Mouse (Mus musculus) cerebellum, adult 11-12 months (tissue): Measurements from ENCODE around the gene Zdhhc1.

Experiments
- DNase-seq: peaks from one replicate; pipeline ENCODE4 v3.0.0; 2022

The Zdhhc1 gene

DNA sequence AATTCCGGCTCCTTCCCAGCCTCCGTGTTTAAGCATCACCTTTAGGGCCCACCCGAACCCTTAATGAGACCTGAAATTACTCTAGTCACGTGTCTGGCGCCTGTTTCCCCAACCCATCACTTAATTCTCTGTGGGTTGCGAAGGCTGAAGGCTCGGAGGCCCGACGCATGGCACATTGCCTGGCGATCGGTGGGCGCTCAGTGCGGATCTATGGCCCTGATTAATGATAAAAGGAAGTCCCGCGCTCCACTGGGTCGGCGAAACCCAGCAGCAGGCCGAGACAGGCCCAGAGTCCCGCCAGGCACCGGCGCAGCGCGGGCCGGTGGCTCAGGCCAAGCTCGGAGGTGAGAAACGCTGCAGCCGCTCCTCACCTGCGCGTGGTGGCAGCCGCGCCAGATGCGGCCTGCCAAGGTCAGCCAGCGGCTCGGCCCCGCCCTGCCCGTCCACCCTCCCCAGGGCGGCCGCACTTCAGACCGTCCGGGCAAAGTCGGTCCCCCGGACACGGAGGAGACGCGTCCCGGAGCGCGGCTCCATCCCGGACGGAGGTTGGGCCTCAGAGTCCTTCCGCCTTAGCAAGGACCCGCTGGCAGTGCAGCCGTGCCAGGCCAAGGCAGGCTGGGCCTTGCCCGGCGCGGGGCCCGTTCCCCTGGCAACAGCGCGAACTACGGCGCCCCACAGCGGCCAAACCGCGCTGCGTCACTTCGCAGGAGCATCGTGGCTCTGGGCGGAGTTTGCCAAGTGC lies at the start of gene Zdhhc1:
Gene Zdhhc1 (minus strand): TSS at position 464 of the 742 bp plus-strand sequence.
- DNase-seq, result peak; percentile 88

DNA sequence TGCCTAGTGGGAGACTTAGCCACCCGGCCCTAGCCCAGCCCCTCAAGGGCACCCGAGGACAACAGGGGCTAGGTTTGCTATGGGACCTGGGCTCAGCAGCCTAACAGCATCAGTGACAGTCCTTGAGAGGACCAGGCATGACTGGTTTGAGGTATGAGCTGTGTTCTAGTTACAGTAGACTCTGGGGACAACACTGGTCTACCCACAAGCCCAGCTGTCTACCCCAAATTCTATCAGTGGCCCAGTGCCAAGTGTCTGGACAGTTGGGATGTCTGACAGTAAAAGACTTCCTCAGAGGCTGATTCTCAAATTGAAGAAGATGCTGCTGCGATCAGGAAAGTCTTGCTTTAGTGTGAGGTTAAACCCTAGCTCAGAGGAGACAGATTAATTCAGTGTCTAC lies 48.5 kb upstream of the Zdhhc1 start:
- no peak for DNase-seq

DNA sequence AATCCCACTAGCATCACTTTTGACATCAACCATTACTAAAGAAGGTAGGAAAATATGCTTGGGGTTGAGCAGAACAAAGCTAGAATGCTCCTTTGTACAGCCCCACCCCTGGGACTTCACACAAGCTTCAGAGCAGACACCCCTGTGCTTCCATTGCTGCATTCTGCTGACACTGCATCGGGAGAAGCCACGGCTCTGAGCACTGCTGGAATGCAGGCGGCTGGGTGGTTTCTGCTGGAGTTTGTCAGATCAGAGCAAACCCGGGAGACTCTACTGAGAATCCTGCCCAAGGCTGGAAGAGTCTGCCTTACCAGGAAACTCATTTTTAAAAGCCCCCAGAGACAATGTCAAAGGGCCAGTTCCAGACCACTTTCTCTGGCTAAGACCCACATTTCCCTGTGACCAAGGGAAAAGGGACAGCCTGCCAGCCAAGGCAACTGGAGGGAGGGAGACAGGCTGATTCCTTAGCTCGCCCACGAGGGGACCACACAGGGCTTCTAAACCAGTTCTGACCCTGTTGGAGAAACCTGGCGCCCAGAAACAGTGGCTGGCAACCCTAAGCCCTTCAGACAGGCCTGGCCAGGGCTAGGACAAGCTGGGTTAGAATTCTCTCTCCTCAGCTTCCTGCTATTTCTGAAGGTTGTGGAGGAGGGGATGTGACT lies 48.0 kb upstream of the Zdhhc1 start:
- DNase-seq, result no peak

DNA sequence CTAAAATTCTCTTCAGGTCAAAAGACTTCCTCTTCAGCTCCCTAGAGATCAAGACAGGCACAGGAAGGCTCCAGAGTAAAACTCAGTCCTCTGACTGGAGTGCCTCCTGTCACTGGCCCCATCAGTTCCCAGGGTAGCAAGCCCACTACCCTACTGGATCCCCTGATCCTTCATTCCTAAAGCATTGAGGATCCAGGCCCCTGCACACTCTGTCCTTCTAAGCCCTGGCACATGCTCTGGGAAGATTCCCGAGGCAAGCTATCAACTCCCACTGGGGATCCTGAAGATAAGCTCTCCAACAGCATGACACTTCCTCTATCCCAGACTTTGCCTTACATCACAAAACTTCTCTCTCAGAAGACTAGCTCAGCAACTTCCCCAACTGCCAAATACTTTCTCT lies 47.0 kb upstream of the Zdhhc1 start:
- DNase-seq, result no peak

DNA sequence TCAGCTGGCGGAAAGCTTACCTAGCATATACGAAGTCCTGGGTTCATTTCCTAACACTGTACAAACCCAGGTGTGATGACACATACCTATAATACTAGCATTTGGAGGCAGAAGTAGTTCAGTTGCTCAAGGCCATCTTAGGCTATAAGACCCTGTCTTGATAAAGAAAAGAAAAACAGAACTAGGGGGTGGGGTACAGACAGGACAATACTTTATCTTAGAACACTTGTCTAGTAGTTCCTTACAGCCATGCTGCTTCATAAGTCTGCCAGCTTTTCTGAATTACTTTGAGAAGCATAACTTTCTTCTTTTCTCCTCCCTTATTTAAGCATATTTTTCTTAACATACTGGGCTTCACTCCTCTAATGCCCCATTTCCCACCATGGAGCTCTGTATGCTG lies 46.1 kb upstream of the Zdhhc1 start:
- no peak for DNase-seq

DNA sequence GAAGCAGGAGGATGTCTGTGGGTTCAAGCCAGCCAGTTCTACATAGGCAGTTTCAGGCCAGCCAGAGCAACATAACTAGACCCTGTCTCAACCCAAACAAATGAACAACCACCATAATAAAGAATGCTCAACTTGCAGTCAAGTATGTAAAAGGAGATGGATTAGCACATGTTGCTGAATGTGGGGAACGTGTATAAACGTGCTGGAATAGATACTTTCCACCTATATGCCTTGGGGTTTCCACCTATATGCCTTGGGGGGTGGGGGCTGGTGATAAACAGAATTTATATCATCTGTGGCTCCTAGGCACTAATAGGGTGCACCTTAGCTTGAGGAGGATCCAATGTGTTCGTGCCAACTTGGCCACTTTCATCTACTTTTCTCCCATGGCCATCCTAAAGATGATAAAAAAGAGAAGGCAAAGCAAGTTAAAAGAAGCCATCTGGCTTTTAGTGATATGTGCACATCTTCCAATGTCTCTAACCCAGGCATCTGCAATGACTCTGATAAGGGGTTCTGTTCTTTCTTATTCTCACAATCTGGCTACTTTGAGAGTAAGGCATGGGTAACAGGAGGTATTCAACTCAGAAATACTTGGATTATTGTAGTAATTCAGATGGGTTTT lies 45.4 kb upstream of the Zdhhc1 start:
- DNase-seq, result no peak

DNA sequence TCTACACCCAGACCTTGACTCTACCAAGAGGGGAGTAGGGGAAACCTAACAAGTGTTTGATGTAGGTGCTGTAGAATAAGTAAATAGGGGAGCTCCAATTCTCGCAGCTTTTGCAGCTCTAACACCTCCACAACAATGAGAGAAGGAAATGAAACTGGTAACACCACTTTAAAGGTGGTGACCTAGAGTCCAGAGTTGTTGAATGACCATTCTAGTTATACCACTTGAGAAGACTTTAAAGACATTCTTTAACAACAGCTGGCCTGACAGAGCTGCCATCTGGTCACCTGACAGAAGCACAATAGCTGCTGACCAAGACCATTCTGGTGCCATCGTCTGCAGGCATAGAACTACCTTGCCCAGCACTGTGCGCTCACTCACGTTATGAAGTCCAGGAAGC lies 42.2 kb upstream of the Zdhhc1 start:
- no peak for DNase-seq

DNA sequence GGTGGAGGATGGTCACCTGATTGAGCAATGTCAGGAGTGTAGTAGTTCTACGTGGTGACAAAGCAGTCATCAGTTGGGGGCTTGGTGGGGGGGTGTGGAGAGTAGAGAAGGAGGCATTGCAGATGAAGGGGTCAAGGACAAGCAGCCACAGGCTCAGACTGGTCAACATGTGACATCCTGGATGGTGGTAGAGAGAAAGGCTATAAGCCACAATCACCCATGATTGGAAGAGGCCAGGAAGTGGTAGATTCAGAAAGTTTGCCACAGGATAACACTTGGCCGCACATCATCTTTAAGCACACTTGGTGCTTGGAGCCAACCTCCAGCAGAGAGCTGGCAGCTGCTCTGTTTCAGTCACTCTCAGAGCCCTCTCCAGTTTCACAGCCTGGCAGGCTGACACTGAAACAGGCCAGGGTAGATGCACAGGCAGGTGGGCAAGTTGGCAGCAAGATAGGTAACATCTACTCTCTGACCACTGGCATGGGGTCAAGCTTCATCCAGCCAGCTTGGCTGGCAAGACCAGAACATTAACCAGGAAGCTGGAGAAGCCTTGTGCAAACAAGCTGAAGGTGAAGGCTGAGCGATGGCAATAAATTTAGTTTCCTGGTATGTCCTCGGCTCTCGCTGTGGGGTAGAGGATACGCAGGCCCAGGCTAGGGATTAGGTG lies 40.4 kb upstream of the Zdhhc1 start:
- DNase-seq, result peak; percentile 86

DNA sequence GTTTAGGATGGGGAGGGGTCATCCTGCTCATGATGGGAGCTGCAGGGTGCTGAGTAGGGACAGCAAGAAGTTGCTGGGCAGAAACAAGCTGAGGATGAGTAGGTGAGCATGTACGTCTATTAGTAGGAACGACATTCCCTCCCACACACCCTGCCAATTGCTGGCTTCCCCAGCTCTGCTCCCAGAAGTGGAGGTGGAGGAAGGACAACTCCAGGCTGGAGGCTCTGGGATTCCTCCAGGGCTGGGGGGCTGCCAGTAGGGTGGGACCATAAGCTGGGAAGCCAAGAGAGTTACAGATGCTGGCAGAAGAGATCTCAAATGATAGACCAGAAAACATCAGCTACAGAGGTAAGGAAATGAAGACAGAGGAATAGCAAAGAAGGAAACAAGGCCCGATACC lies 39.8 kb upstream of the Zdhhc1 start:
- DNase-seq, result no peak

DNA sequence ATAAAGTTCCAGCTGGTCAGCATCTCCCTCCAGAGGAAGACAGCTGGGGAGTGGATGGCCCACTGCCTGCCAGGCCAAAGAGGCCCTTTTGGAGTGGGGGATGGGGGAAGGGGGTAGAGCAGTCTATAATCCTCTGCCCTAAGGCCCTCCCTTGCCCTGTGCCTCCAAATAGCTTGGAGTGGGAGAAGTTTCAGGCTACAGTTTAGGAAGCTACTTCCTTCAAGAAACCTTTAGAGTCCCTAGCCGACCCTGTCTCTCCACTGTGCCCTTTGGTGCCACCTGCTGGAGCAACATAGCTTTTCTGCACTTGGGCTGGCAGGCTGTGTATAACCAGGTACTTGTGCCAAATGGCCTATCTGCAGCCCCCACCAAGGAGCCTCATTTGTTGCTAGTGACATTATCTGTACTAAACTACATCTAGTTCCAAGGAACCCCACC lies 37.2 kb upstream of the Zdhhc1 start:
- DNase-seq, result peak; percentile 60

DNA sequence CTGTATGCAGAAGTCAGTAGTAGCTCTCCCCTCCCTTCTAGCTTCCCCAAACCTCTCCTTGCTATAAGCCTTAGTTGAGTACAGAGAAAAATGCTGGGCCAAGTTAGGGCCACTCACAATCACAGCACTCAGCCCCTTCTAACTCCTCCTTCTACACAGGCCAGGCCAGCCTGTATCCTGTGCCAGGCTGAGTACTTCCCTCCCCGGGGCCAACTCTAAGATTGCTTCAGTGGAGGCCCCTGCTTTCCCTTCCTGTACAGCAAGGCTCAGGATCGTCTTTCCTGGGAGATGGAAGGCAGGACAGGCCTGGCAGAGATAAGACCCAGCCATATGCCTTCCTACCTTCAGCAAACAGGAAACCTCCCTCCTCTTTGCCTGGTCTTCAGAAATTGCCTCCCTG lies 36.7 kb upstream of the Zdhhc1 start:
- no peak for DNase-seq

DNA sequence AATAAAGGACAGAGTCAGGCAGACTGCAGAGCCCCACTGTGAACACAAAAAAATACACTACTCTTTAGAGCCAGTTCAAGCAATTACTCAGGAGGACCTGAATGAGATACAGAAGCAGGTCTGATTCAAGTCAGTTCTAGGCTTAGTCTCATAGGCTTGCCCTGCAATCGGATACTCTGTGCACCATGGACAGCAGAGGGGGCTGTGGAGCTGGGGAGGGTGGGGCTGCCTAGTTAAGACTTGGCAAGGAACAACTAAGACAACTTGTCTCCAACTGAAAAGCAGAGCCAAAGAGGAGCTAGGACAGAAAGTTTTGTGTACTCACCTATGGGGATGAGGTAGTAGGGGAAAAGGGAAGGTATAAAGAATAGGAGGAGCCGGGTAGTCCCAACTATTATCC lies 35.1 kb upstream of the Zdhhc1 start:
- no peak for DNase-seq

DNA sequence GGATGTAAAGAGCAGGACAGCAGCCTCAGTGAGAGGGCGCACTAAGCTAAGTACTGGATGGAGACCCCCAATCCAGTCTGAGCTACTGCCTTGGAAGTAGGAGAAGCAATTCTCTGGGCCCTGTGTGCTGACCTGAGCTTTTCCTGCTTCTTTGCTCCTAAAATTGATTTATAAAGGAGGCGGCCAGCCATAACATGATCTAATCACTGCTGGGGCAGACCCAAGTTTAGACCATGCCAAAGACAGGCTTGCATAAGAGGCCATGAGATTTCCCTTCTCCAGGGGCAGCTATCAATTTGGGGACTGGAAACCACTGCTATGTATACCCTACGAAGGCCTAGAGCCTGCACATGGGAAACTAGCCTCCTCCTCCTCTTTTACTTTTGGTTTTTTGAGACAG lies 32.6 kb upstream of the Zdhhc1 start:
- no peak for DNase-seq

DNA sequence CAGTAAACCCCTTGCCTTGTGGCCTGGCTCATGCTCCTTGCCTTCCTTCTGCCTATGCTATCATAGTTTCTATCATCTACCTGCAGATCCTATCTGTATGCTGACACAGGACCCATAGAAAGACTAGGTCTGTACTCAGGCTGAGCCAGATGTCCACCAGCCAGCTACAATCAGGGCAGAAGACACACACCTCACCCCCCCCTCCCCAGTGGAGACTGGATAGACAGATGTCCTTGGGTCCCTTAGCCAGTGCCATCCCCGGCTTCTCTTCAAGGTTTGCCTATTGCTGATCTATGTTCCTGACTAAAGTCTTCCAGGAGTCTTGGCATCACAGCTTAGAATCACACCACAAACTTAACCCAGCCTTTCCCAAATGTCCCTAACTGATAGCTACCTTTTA lies 31.5 kb upstream of the Zdhhc1 start:
- DNase-seq, result no peak

DNA sequence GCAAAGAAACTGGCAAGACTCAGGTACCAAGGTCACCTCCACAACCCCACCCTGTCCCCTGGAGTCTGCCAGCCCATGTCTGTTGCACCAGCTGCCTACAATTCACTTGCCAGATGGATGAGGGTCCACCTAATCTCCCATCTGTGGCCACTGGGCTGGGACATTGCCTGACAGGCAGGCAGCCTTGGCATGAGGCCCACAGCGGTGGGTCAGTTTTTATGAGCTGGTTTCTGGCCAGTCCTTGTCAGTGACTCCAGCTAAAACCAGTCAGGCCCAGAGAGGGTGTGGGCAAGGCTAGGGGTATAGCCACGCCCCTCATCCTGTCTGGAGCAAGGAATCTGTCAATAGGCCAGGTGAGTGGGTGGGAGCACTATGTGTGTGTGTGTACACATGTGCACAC lies 30.4 kb upstream of the Zdhhc1 start:
- DNase-seq, result no peak

DNA sequence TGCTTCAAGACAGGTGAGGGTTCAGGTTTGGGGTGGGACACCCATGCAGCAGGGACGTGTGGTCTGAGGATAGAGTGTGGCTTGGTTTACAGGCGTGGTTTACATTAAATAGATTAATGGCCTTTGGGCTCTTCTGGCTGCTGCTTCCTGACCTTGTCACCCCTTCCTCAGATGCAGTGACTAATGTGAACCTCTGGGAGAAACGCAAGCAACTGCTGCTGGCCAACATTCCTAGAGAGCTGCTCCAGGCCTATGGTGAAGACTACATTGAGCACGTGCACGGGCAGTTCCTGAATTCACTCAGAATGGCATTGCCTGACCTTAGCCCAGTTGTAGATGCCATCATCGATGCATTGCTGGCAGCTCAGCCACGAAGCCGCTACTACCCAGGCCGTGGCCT lies 26.2 kb upstream of the Zdhhc1 start:
- no peak for DNase-seq

DNA sequence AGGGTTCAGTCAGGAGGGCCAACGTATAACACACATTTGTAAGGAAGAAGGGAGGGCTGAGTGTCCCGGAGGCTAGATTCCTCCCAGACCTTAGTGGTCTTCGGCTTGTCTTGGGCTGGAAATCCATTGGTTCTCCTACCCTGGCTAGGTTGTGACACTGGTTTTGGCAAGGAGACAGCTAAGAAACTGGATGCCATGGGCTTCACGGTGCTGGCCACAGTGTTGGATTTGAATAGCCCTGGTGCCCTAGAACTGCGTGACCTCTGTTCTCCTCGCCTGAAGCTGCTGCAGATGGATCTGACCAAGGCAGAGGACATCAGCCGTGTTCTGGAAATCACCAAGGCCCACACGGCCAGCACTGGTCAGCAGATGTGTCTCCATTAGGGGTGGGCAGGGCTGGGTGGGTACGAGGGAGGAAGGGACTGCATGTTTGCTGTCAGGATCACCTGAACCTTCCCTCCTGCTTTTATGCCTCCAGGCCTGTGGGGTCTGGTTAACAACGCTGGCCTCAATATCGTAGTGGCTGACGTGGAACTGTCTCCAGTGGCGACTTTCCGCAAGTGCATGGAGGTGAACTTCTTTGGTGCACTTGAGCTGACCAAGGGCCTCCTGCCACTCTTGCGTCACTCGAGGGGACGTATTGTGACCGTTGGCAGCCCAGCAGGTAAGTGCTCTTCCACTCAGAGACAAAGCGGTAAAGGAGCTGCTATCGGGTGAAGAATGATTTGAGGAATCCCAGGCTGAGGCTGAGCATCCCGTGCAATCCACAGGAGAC lies 25.5 kb upstream of the Zdhhc1 start:
- no peak for DNase-seq

DNA sequence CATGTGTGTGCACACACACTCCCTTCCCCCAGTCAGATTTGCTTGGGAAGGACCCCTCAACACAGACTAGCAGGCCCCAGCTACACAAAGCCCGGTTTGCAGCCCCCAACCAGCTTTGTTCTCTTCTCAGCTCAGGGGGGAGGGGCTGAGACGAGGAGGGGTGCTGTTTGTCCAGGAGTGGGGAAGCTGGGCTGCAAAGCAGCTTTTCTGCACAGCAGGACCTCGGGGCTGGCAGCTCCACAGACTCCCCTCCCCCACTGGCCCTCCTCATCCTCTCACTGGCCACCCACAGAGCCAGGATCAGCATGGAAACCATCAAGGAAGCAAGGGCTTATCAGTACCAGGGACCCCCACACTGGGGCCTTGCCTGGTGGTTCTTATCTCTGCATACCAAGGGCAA lies 24.4 kb upstream of the Zdhhc1 start:
- no peak for DNase-seq

DNA sequence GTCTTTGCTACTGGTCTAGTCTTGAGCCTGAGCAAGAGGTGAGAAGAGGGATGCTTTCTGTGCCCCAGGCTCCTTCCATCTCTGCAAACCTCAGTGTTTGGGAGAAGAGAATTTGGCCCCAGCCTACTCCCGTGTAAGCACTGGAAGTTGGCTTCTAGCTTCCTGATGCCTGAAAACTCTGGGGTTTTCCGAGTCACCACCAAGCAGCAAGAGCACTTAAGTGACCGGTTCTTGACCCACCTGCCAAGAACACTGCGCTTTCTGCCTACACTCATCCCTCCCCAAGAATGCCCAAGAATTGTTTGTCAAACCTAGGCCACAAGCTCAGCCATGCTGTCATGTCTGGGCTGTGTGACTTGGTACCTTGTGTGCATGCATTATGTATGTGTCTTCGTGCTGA lies 23.8 kb upstream of the Zdhhc1 start:
- no peak for DNase-seq

DNA sequence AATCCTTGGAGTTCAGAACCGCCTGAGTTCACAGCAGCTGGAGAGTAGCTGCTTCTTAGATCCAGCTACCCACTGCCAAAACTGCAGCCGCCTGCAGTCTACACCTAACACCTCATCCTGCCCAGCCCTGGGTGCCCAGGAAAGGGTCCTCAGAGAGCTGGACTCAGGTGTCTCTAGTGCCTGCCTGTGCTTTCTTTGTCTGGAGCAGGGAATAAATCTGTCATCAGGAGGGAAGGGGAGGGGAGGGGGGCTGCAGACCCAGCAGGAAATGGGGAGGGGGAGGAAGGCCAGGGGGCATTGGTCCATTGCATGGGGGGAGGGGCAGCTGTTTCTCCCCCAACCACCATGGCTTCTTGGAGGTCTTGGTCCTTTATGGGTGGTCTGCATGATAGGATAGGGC lies 22.9 kb upstream of the Zdhhc1 start:
- no peak for DNase-seq

DNA sequence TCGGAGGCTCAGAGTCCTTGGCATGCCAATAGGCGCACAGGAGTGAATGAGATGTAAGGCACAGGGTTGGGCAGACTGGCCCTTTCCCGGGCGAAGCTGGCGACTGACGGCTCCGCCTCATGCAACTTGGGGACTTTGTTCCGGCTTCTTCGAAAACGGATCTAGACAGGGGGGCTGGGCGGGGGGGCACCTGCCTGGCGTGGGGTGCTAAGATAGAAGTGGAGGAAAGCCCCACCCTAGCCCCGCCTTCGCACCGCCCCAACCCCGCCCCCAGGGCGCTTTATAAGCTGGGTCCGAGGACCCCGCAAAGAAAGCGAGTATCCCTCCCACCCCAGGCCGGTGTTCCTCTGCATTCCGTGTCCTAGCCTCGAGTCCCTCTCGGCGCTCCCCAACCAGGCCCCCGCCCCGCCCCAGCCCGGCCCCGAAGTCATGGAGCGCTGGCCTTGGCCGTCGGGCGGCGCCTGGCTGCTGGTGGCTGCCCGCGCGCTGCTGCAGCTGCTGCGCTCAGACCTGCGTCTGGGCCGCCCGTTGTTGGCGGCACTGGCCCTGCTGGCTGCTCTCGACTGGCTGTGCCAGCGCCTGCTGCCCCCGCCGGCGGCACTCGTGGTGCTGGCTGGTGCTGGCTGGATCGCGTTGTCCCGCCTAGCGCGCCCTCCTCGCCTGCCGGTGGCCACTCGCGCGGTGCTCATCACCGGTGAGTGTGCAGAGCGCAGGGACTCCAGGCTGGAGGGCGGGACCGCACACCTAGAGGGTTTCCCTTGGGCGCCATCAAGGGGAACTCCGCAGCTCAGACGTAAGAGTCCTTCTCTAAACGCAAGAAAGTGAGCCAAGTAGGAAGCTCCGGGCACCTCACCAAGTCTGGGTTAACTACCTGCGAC lies 22.0 kb upstream of the Zdhhc1 start, which contains the start of gene Hsd11b2:
Gene Hsd11b2 (plus strand): TSS at position 320 of the 878 bp plus-strand sequence.
- peak; percentile 36 for DNase-seq

DNA sequence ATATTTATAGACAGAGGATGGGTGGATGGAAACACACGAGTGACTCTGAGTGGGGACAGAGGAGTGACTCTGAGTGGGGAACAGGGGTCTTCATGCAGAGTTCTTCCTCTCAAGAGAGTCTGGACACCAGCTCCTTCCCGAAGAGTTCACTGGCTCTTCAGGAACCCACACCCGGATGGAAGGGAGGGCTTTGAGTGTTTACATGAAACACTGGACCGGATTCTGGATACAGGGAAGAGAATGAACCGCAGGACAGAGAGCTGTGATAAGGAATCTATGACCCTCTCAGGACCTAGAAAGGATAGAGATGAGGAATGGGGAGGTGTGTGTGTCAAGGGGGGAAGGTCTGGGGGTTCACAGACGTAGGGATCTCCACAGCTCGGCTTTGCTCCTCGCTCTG lies 20.6 kb upstream of the Zdhhc1 start:
- no peak for DNase-seq
